Mouse (Mus musculus): Measurements from ENCODE around the gene Trnau1ap. TPM values are rescaled to one million over a fixed set of nuclear protein-coding genes. Genes with fewer than 3 reads are reported as not detected.

Trnau1ap gene
- total RNA-seq (2021): 10 to 100 TPM; 25.7 to 29.2 TPM
- long read RNA-seq, transcript Trnau1ap-210 (8 exons, 1,791 nt): minor isoform, 5 of 70 reads
- long read RNA-seq, transcript Trnau1ap-201 (9 exons, 1,130 nt): major isoform, 33 of 70 reads
- long read RNA-seq, partial matches to known transcripts: 19 of 70 reads
- long read RNA-seq, other reads (novel, unspliced or antisense): 13 of 70 reads

- peak; percentile 80 to 86 for DNase-seq (ENCODE audit: low spot score in 2 of 2)
Observed at GRCm38 (mm10) chr4:132329115-132329834, at the start of gene Trnau1ap. Trnau1ap (minus strand) TSS chr4:132329538.

- no peak for DNase-seq (ENCODE audit: low spot score in 2 of 2)
Observed at GRCm38 (mm10) chr4:132373820-132374219, 44.5 kb upstream of the Trnau1ap start.

- no peak for DNase-seq (ENCODE audit: low spot score in 2 of 2)
Observed at GRCm38 (mm10) chr4:132369953-132370750, 40.8 kb upstream of the Trnau1ap start.

DNA sequence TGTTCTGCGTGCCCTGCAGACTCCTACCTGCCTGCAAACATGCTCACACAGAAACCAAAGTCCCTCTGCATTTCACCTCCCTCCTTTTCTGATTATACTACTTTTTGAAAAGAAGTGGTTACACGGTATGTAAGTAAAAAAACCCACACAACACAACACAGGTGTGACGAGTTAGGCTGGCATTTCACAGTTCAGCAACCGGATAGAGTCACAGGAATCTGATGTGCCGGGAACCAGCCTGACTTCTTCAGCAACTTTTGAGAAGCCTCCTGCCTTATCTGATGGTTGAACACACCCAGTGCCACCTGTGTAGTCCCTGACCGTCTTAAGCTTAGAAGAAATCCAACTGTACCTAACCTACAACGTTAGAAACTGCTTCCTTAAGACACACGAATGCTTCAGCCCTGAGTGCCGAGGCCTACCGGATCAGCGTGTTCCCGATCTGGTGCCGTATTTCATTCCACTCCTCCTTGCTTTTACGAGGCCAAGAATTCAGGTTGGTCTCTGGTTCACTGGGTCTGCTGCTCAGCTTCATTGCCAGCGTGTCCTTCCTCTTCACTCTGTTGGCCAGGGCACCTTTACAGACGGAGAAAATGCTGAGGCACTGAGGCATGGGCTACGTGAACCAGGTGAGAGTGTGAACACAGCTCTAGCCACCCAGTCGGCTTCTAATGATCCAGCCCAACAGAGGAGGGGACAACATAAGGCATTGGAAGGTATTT lies 38.3 kb upstream of the Trnau1ap start:
- no peak for DNase-seq (ENCODE audit: low spot score in 2 of 2)

DNA sequence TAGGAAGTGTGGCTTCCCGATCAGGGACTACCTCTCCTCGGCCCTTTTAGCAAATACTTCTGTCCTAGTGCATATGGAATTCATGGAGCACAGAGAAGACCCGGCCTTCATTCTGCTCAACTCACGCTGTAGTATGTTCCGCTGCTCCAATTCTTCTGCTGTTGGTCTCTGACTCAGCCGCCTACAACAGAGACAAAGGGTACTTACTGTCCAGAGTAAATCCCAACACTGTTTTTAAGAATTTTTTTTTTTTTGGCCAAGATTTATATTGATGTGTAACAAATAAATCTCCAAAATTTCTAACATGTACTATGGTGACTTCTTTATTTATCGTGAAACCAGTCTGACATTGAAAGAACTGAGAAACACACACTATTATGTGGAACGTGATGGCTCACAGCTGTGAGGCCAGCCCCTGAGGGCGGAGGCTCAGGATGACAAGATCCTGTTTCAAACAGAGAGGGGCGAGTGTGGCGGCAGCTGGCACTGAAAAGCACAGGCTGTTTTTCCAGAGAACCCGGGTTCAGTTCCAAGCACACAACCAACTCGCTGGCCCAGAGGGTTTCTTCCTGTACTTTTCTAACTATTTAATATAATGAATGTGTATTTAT lies 36.2 kb upstream of the Trnau1ap start:
- DNase-seq (ENCODE audit: low spot score in 2 of 2): no peak

DNA sequence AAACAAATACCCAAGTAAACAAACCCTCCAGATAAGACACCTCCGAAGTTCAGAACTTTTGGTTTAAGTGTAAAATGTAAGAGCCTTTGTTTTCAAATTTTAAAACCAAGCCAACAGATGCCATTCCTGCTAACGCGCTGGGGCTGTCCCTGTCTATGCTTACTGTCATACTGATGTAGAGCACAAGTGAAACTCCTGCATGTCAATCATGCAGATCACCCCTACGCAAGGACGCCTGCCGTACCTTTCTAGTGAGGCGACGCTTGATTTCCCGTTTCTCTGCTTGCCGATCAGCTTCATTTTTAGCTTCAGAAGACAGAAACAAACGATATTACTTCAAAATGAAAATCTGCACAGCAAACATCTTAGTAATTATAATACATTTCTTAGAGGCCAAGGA lies 34.1 kb upstream of the Trnau1ap start:
- DNase-seq (ENCODE audit: low spot score in 2 of 2): no peak

- no peak for DNase-seq (ENCODE audit: low spot score in 2 of 2)
Observed at GRCm38 (mm10) chr4:132359510-132359909, 30.2 kb upstream of the Trnau1ap start.

- peak; percentile 10 to 31 for DNase-seq (ENCODE audit: low spot score in 2 of 2)
Observed at GRCm38 (mm10) chr4:132356170-132356569, 26.8 kb upstream of the Trnau1ap start.

GRCm38 (mm10) chr4:132355403-132355802 lies 26.1 kb upstream of the Trnau1ap start:
- no peak for DNase-seq (ENCODE audit: low spot score in 2 of 2)

GRCm38 (mm10) chr4:132354571-132354970 lies 25.2 kb upstream of the Trnau1ap start:
- DNase-seq (ENCODE audit: low spot score in 2 of 2): peak in 1 of 2 experiments; percentile 6

DNA sequence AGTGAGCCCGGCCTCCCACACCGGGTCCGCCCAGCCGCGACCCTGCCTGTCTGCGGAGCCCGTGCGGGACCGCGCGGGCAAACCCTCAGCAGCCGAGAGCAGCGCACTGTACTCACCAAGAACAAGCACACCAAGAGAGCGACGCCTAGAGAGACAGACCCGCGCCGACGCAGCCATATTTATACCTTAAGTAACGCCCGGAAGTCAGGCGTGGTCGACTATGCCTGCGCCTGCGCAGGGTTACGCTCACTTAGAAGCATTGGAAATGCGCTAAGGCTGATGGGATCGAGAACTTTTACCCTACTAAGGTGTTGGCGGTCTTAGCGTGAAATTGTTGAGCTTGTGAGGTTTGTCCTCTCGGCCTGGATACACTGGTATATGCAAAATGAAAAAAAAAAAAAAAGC lies 24.1 kb upstream of the Trnau1ap start, which contains the start of gene Rcc1:
Gene Rcc1, minus strand, starts transcription at position 125 of the 405 bp plus-strand sequence.
- peak; percentile 78 to 83 for DNase-seq (ENCODE audit: low spot score in 2 of 2)

DNA sequence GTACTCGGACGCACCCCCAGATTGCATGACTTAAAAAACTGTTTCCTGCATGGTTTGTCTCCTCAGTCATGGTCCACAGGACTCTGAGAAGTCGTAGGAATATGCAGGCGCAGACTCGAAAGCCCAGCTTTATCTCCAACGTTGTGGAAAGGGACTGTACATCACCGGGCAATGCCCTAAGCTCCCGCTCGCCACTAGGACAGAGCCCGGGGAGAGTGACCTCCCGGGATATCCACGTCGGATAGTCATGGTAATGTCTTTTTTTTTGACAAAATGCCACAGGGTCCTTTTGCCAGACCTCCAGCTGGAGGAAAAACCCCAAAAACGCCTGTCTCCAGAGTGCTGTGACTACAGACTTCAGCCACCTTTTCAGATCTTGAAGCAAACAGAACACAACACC lies 23.4 kb upstream of the Trnau1ap start:
- DNase-seq (ENCODE audit: low spot score in 2 of 2): no peak

GRCm38 (mm10) chr4:132351401-132351800 lies 22.1 kb upstream of the Trnau1ap start:
- no peak for DNase-seq (ENCODE audit: low spot score in 2 of 2)

DNA sequence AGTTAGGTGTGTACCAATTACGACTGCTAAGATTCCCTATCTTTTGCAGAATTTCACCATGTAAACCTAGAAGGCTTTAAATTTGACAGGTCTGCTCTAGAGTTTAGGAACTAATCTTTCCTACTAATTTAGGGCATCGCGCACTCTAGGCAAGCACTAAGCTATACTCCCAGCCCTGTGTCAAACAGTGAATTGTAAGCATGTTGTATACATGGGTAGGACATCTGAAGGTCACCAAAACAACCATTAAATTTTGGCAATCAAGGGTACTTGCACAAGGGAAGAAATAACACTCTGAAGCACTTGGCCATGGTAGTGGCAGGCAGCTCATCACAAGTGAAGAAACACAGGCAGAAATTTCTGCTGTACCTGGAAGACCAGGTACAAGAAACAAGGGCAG lies 21.5 kb upstream of the Trnau1ap start:
- DNase-seq (ENCODE audit: low spot score in 2 of 2): no peak

- DNase-seq (ENCODE audit: low spot score in 2 of 2): no peak
Observed at GRCm38 (mm10) chr4:132350123-132350740, 20.9 kb upstream of the Trnau1ap start.

GRCm38 (mm10) chr4:132349495-132350122 lies 20.3 kb upstream of the Trnau1ap start:
- no peak for DNase-seq (ENCODE audit: low spot score in 2 of 2)

- no peak for DNase-seq (ENCODE audit: low spot score in 2 of 2)
Observed at GRCm38 (mm10) chr4:132346661-132347060, 17.3 kb upstream of the Trnau1ap start.

GRCm38 (mm10) chr4:132346261-132346660 lies 16.9 kb upstream of the Trnau1ap start:
- DNase-seq (ENCODE audit: low spot score in 2 of 2): no peak

- no peak for DNase-seq (ENCODE audit: low spot score in 2 of 2)
Observed at GRCm38 (mm10) chr4:132345843-132346212, 16.5 kb upstream of the Trnau1ap start.

Data from layer of hippocampus, postnatal 10 days (tissue).